Mouse (Mus musculus) lung, adult 2 months (tissue): ENCODE measurements around the gene Noa1.

Source experiments
- CTCF ChIP-seq: fragments of 200-500 bp; IDR thresholded peaks from 2 replicates; pipeline ENCODE4 v1.5.1; 2011; ENCODE audit warnings: mild to moderate bottlenecking, low read length, control low read depth; ENCODE audit not compliant: insufficient read depth
- POLR2A ChIP-seq: fragments of 200-500 bp; IDR thresholded peaks from 2 replicates; pipeline ENCODE4 v1.6.1; 2011; ENCODE audit warnings: low read depth, mild to moderate bottlenecking, control low read depth, low read length, borderline replicate concordance; ENCODE audit errors: extremely low read depth

DNA sequence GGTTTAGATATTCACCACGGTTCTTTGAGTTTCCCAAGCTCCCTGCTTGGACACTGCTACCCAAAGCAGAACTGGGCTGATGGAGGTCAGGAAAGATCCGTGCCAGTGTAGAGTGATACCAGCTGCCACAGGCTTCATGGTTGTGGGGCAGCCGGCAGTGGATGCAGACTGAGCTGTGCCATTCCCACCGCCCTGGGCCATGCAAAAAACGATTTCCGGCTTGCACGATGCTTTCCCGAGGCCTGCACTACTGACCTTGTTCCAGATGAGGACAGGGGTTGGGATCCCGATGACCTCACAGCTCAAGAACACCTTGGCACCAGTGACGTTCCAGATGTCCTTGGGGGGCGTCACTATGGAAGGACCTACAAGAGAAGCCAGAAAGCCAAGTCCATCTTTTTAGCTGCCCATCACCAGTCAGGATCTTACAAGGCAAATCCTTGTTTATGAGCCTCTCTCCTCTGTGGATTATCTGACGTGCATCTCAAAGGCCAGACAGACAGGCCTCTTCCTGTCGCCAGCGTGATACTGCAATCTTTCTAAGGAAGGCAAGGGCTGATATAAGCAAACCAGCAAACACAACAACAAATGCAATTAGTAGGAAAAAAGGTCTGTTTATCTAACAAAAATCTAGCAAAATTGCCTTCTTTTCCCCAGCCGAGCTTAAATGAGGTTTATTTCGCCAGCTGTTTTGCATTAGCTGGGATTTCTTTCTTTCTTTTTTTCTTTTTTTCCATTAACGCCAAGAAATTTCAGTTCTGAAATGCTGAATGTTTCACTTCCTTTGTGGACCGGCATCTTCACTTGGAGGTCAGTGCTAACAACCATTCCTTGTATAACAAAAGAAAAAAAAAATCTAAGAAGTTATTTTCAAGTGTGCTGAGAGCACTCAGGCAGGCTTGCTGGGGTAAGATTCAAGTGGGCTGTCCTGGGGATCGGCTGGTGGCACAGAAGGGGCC, 45.7 kb upstream of the Noa1 start:
- TF ChIP-seq POLR2A (no peak), CTCF (no peak)
